Mouse (Mus musculus) right cerebral cortex, postnatal 36 days (tissue): ENCODE data around the gene Taf8.
A peak's percentile ranks its signal among the peaks of the same experiment; 100 is the strongest.
"Not testable (repeated sequence)": the region's sequence is repeated elsewhere in the genome, so short reads cannot be mapped to it uniquely, and the experiment has no call there.

ENCODE experiments used
- DNase-seq, 2 experiments: peaks; one replicate each; pipeline ENCODE4 v3.0.0; 2022; ENCODE audit warnings: low spot score in 2 of 2, mixed read lengths in 1 of 2

Gene Taf8

GRCm38 (mm10) chr17:47518205-47518604 is 16.1 kb upstream of the Taf8 start:
- DNase-seq, result no peak

GRCm38 (mm10) chr17:47516232-47516631 is 14.1 kb upstream of the Taf8 start:
- DNase-seq, result no peak

- no peak for DNase-seq
Observed at GRCm38 (mm10) chr17:47515180-47515844, 13.2 kb upstream of the Taf8 start.

GRCm38 (mm10) chr17:47512956-47513775 is 11.1 kb upstream of the Taf8 start:
- DNase-seq, result no peak

- DNase-seq, result peak; percentile 91 to 92
Observed at GRCm38 (mm10) chr17:47511111-47512020, 9.3 kb upstream of the Taf8 start.

GRCm38 (mm10) chr17:47509031-47509705 is 7.1 kb upstream of the Taf8 start:
- DNase-seq, result no peak

- DNase-seq, result peak; percentile 91 to 92
Observed at GRCm38 (mm10) chr17:47508012-47508608, 6.0 kb upstream of the Taf8 start.

- DNase-seq, result no peak
Observed at GRCm38 (mm10) chr17:47507523-47507922, 5.4 kb upstream of the Taf8 start.

GRCm38 (mm10) chr17:47506697-47507096 is 4.6 kb upstream of the Taf8 start:
- DNase-seq, result no peak

GRCm38 (mm10) chr17:47506042-47506441 is 4.0 kb upstream of the Taf8 start:
- no peak for DNase-seq

- DNase-seq, result no peak
Observed at GRCm38 (mm10) chr17:47505566-47505965, 3.5 kb upstream of the Taf8 start.

GRCm38 (mm10) chr17:47504941-47505346 is 2.9 kb upstream of the Taf8 start, which contains the start of gene Ccnd3:
Gene Ccnd3 (plus strand): TSS chr17:47505051.
- DNase-seq, result peak; percentile 62 to 65

GRCm38 (mm10) chr17:47504228-47504627 is 2.1 kb upstream of the Taf8 start:
- no peak for DNase-seq

GRCm38 (mm10) chr17:47503689-47504088 is 1.6 kb upstream of the Taf8 start:
- DNase-seq, result no peak

GRCm38 (mm10) chr17:47502707-47503045 is 584 bp upstream of the Taf8 start:
- not testable (repeated sequence) for DNase-seq

GRCm38 (mm10) chr17:47501531-47501930 is 561 bp downstream of the Taf8 start:
- DNase-seq, result no peak

GRCm38 (mm10) chr17:47494132-47494531 is 8.0 kb downstream of the Taf8 start:
- no peak for DNase-seq

GRCm38 (mm10) chr17:47493653-47494052 is 8.4 kb downstream of the Taf8 start:
- no peak for DNase-seq

- no peak for DNase-seq
Observed at GRCm38 (mm10) chr17:47492731-47493130, 9.4 kb downstream of the Taf8 start.

GRCm38 (mm10) chr17:47490791-47491190 is 11.3 kb downstream of the Taf8 start:
- DNase-seq, result no peak

GRCm38 (mm10) chr17:47485791-47486190 is 16.3 kb downstream of the Taf8 start:
- DNase-seq, result no peak
